Mouse (Mus musculus) cerebellum, postnatal 4 days (tissue): ENCODE measurements around the gene Slc7a10.

ENCODE experiments used
- DNase-seq, 2 experiments: peaks; one replicate each; pipeline ENCODE4 v3.0.0; 2022; ENCODE audit warnings: low spot score in 2 of 2, mixed read lengths in 1 of 2

The Slc7a10 gene

DNA sequence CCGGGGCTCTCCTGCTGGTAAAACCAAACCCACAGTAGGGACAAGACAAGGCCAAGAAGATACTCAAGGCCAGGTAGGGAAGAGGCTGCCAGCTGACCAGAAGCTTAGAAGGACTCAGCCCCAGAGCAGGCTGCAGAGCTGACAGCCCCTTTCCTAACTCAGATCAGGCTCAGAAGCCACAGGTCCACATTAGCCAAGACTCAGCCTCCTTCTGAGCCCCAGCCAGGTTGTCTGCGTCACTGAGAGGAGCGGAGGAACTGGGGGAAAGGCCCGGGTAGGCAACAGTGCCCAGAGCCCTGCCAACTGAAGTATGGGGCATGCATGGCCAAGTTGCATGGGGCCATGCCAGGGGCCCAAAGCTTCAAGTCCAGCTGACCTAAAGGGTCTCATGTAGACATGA, 13.7 kb upstream of the Slc7a10 start:
- no peak for DNase-seq

DNA sequence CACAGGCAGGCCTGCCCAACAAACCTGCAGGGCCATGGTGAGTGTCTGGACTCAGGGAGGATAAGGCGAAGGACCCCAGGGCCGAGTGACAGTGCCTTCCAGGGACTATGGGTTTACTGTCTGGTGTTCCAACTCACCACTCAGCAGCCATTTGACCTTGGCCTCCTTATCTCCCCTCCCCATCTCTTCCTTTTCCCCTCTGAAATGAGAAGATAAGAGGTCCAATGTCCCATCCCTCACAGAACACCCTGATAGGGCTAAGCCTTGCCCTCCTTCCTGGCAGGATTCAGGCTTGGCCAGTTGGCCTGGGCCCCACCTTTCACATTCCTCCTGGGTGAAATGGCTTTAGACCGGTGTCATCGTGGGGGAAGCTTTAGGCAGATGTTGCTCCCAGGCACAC, 10.7 kb upstream of the Slc7a10 start:
- DNase-seq: no peak

DNA sequence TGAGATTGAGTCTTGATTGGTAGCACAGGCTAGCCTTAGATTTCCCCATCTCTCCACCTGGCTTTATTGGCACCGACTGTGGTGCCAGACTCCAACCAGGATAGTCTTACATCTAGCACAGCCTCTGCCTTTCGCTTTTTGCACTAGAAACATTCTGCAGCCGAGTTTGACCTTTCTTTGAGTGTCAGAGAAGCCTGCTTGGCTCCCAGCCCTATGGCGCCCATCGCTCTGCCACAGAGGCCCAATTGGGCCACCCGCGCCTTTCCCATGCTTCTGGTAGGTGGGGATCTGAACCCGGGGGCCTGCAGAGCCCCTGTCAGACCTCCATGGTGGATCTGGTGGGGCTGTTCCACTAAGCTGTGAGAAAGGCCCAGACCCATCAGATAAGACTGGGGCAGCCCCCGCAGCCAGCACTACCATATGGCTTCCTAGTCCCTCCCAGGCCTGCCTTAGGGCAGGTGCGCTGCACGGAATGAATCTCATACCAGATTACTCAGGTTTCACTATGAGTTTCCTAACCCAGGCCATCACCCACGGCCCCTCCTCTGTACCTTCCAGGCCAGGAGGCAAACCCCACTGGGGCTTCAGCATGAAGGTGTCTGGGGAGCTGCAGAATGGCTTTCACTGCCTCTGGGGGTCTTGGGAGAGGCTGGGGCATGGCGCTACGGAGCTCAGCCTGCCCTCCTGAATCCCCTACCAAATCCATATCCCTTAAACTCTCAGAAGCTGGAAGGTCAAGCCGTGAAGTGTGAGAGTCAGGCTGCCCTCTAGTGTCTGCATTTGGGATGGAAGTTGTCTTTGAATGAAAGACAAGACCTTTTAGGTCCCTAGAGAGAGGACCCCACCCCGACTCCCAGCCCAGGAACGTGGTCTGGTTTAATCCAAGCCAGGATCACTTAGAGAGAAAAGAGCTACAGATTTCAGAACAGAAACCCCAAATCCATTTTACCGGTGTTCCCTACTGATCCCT, 9.5 kb upstream of the Slc7a10 start:
- DNase-seq: peak in 1 of 2 experiments; percentile 53

DNA sequence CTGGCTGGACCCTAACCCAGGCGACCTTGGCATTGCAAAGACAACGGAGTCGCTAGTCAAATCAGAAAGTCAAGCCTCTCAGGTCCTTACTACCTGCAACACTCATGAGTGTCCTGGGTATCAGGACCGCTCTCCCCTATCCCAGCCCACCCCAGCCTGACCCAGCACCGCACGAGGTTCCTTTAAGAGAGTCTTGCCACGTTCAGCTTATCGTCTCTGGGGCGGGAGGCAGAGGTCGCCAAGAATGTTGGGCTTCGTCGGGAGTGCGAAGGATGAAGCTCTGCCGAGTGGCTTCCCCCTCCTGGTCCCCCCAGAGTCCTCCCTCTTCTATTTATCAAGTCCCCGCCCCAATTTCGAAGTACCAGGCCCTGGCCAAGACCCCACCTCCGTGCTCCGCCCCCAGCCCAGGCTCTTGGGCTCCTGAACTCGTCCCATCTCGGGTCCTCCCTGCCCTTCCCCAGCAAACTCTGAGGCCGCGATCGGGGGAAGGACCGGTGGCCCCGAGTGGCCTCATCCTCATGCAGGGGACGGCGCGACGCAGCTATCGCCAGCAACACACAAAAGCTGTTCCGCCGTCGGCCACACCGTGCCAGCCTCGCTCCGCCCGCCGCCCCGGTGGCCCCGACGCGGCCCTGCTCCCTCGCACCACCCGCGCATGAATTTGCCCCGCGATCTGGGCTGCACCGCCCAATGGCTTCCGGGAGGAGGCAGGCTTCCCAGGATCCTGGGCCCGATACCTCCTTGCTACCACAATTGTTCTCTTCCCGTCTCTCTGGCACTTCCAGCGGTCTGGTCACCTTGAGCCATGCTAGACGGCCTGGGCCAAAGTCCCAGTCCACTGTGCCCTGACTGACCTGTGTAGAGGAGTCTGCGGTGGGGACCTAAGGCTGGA, 1.1 kb upstream of the Slc7a10 start:
- DNase-seq: peak in 1 of 2 experiments; percentile 57

DNA sequence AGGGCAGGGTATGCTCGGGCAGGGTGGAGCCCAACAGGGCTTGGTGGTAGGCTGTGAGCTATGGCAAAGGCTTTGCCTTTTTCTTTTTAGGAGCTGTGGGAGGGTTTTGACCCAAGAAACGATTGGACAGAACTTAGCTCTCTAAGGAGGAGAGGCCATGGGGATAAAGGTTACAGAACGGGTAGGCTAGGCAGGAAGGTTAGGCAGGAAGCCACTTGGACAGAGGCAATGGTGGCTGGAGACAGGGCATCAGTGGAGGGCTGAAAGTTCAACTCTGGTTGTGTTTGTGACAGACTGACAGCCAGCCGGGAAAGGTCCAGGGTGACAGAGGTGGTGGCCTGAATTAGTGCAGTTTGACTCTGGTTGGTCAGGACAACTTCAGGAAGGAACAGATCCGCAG, 3.5 kb downstream of the Slc7a10 start:
- DNase-seq: no peak

DNA sequence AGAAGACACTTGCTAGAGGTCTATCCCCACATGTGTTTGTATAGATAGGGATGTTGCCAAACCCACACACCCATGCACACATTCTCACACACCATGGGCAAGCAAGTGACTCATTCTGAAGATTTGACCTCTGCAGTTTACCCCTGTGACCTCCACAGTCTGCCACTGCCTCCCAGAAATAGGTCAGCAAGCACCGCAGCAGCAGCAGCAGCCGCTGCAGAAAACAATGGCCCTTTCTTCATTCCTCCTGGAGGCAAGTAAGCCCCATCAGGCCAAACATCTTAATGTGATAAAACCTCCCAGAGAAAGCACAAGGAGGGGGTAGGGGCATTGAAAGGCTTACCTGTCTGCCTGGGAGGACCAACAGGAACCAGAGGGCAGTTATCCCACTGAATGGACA, 5.1 kb downstream of the Slc7a10 start:
- no peak for DNase-seq

DNA sequence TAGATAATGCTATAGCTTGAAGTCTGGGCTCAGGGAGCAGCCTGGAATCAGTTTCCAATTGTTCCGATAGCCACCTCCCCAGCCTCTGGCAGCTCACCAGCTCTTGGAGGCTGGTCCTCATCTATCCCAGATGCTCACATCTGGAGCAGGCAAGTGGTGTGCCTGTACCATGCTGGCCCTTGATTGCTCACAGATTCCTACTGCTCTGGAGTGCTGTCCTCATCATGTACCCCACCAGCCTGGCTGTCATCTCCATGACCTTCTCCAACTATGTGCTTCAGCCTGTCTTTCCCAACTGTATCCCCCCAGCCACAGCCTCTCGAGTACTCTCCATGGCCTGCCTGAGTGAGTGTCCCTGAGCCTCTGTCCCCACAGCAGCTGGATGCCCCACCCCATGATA, 10.8 kb downstream of the Slc7a10 start:
- DNase-seq: no peak

DNA sequence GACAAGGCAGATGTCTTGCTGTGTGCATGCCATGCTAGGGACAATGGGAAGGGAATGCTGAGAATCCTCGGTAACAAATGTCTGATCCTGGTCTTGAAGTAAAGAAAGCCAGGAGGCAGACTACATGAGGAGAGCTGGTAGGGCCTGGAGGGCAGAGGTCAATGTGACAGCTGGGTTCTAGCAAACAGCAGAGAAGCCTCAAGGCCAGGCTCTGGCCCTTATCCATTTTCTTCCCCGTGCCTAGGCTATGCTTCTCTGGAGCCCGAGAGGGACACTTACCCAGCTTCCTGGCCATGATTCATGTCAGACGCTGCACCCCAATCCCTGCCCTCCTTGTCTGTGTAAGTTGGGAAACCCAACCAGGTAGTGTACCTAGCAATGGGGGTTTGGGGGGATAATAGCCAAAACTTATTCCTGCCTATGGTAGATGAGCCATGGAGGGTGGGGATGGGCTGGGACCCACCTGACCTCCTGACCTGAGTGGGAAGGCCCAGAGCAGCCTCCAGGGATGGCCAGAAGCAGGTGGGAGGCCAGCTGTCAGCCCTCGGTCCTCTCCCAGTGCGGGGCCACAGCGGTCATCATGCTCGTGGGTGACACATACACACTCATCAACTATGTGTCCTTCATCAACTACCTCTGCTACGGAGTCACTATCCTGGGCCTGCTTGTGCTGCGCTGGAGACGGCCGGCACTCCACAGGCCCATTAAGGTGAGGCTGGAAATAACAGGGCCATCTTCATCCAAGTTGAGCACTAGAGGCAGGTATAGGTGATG, 13.0 kb downstream of the Slc7a10 start:
- DNase-seq: no peak

DNA sequence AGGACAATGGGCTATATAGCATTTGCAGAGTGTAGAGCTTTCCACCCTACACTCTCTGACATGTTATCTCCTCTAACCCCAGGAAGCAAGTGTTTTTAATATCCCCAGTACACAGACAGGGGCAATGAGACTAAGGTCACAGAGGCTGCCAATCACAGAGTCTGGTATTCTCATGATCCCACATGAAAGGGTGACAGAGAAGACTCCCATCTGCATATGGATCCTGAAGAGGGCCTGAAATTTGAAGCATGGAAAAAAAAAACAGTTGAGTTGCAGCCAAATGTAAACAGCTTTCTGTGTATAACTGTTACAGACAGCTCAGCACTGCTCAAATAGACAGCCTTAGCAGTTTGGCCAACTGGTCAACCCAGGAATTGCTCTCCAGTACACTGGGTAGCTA, 13.6 kb downstream of the Slc7a10 start:
- no peak for DNase-seq

DNA sequence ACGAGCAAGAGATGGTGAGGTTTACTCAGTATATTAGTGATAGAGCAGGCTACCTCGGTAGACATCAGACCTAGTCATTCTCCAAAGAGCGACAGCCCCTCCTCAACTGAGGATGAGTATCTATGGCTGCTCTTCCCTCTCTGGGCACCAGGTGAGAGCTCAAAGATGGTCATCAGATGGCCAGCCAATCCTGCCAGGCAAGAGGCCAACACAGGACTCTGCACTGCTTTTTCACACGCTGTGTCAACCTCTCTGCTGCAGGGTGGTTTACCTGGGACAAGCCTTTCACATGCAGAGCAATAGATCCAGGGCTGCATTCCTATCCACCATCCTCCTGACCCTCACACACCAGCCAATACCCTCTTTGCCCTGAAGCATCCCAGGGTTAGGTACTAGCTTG, 25.6 kb downstream of the Slc7a10 start:
- no peak for DNase-seq

DNA sequence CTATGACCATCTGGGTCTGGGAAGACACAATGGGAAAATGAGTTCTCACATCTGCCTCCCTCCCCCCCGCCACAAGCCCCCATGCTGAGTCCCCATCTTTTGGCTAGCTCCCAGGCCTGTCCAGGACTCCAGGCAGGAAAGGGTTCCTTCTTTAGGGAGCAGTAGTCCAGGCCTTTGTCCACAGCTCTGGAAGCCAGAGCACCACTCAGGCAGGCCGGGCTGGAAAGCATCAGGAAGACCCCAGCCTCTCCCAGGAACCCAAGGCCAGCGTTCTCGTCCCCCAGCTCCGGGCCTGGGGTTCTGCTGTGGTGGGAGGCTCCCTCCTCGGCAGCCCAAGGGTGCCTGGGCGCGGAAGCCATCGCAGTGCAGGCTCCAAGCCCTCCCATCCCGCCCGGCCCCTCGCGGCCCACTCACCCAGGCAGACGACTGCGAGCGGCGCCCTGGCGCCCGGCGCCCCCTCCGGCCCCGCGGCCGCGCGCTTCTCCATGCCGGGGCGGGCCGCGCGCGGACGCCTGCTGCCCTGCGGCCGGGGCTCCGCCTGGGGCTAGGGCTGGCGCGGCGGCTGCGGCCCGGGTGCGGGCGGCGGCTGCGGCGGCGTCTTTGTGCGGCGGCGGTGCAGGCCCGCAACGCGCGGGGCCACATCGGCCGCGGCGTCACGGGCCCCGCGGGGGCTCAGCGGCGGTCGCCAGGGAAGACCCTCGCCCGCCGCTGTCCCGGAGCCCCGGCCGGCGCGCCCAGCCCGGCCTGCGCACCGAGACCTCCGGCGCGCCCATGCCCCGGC, 28.4 kb downstream of the Slc7a10 start:
- peak in 1 of 2 experiments; percentile 42 for DNase-seq

DNA sequence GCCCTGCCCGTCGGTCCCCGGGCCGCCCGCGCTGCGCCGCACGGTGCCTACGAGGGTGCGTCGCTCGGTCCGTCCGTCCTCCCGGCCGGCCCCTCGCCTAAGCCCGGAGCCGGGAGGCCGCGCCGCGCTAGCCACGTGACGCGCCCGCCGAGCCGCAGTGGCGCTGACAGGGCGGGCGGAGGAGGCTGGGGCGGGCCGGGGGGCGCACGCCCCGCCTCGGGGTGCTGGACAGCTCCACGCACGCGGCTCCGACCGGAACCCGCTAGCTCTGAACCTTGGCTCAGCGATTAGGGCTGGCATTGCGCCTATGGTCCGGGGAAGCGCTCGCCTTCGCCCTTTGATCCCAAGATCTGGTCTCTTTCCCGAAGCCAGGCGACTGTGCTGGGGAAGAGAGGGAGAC, 29.0 kb downstream of the Slc7a10 start, which contains the start of gene Lrp3:
Gene Lrp3 (minus strand): TSS at position 274 of the 400 bp plus-strand sequence.
- peak in 1 of 2 experiments; percentile 65 for DNase-seq

DNA sequence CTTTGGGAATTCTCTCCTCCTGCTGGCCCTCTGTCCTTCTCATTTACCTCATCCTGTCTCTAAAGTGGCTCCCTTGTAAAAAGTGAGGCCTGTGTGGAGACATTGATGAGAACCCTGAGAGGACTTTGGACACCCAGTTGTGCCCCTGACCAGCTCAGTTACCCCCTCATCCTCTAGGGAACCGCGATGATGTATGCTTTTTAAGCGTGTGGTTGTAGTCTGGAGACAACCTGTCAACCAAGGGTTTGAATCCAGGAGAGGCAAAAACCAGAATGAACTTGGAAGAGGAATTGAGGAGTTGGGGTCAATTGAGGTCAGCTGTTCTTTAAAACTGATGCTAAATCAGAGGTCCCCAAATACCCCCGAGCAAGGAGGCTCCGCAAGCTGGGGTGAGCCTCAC, 29.5 kb downstream of the Slc7a10 start:
- DNase-seq: no peak

DNA sequence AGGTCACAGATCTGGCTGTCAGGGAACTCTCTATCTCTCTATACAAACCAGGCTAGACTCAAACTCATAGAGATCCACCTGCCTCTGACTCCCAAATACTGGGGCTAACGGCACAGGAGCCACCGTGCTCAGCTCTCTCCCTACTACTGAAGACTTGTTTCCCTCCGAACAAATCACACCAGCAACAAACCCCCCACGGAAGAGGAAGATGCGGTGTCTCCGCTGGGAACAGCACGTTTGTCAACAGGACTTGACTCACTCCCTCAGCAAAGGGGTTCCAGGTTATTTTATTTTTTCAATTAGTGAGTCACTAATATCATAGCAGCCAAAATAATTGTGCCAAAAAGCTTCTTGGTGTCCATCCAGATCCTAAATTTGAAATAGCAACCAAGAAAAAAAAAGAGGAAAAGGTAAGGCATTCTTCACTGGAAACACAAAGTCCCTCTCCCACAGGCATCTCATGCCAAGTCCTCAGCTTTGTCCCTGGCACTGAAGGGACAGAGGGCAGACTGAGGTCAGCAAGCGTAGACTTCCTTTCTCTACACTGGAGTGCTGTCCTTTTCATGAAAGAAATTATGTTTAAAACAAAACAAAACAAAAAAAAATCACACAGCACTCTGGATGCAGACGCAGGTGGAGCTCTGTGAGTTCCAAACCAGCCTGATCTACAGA, 34.6 kb downstream of the Slc7a10 start:
- DNase-seq: no peak

DNA sequence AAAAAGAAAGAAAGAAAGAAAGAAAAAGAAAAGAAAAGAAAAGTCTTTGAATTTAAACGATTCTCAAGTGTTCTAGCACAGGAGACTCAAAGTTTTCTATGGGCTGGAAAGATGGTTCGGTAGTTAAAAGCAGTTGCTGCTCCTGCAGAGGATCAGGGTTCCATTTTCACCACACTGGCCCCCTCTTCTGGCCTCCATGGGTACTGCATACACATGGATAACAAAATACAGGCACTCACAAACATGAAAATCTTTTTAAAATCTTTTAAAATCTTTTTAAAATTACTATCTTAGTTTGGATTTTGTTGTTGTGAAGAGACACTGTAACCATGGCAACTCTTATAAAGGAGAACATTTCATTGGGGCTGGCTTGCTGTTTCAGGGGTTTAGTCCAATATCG, 44.1 kb downstream of the Slc7a10 start:
- DNase-seq: no peak

DNA sequence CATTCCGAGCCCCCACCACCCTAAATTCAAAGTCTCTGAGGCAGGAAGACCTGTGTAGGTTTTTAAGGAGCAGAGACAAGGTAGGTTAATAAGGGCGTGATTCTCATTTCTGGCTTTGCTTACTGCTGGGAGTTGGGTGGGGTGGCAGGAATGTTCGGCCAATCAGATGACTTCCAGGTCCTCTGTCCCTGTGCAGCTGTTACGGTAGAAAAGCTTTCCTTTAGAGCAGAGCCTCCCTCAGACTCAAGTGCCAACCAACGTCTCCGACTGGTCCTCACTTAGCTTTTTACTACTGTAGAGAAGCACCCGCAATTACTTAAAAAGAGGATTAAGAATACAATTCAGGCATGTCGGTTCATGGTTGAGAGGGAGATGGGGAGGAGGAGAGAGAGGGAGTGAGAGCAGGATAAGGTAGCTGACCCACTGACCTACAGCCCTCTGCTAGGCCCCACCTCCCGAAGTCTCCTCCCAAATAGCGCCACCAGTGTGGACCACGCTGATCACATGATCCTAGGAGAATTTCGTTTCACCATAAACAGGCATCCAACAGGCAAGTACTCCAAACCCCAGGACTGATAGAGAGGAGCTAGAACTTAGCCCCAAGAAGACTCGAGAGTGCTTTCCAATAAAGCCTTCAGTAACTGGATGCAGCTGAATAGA, 46.7 kb downstream of the Slc7a10 start:
- DNase-seq: no peak

DNA sequence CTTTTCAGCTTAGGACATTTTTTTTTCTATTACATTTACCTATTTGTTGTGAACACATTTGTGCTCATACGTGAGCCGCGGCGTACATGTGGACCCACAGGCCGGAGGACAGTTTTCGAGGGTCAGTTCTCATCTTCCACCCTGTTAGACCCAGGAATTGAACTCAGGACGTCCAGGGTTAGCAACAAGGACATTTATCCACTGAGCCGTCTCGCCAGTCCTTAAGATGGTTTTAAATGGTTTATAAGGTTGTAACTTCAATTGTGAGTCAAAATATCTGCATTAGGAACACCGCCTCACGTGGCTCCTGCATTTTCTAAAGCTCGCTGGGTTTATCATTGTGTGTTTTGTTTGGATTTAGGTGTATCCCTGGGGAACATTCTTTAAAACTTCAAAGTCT, 47.7 kb downstream of the Slc7a10 start:
- no peak for DNase-seq

DNA sequence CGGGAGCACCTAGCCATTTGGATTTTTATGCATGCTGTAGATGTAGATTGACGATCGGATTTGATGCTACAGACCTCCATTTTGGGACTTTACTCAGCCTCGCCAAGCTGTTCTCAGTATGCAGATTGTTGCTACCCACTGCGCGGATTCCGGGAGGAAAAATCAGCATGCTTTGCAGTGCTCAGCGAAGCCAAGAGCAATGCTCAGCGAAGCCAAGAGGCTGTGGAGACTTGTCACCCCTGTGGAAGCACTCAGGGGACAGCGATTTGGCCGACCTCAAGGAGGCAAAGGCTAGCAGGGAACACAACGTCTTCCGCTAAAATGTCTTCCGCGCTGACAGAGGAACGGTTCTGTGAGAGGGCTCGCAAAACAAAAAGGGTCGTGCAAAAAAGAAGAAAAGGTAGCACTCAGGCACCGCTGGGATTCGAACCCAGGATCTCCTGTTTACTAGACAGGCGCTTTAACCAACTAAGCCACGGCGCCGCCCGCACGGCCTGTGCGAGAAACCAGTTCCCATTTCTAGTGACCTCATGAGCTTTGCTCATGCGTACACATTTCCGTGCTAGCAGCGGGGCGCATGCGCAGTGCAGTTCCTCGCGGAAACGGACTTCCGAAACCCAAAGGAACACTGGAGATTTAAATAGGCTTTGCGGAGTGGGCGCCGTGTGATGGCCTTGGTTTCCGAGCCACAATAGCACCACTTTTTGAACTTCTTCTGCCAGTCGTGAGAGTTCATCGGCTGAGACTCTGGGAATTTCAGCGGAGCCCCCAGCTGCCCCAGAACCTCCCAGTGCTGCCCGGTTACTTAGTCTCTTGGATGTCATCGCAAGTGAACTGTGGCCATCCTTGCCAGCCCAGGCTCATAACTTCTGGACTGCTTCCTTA, 48.4 kb downstream of the Slc7a10 start:
- peak; percentile 98 to 99 for DNase-seq

DNA sequence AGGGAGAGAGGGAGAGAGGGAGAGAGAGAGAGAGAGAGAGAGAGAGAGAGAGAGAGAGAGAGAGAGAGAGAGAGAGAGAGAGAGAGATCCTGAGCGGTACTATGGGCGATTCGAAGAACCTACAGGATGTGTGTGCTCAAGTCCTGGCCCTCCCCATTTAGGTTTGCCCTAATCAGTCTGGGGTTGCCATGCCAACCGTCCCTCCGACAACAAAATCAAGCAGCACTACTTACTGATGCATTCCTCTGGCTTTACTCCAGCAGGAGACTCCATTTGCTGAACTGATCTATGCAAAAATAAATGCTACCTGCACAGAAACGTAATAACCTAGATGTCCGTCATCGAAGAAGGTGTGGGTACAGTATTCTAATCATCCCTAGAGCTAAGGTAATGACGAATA, 49.1 kb downstream of the Slc7a10 start:
- peak in 1 of 2 experiments; percentile 38 for DNase-seq
